Mouse (Mus musculus): Measurements from ENCODE around the gene Eif2s1. TPM values are rescaled to one million over a fixed set of nuclear protein-coding genes. Genes with fewer than 3 reads are reported as not detected.

The Eif2s1 gene
- total and polyA plus RNA-seq, 3 experiments = 124 to 351 (median 196) TPM

- no peak overlapping the region for H3K4me2 ChIP-seq (ENCODE audit: insufficient read depth, low read depth, poor library complexity, severe bottlenecking)
- dilution Hi-C loops (cut with MboI; ENCODE audit: extremely low pct_ligation_motif_present, extremely low pct_unique_long_range_greater_than_20kb, low sequenced_read_pairs) (no loop called here), in situ Hi-C loops (cut with MboI; ENCODE audit: low pct_ligation_motif_present, low pct_unique_long_range_greater_than_20kb, low sequenced_read_pairs) (no loop called here)
- H3K9ac ChIP-seq (ENCODE audit: insufficient read depth, low read depth) = no peak overlapping the region
- no peak for DNase-seq (ENCODE audit: extremely low read depth)
- no peaks in the 10 kb centered on the region for H3K27me3 ChIP-seq (replicated peaks)
- TF ChIP-seq MAX (IDR thresholded peaks at IDR 0.05; ENCODE audit: low read length) (no peak), SMC3 (IDR thresholded peaks at IDR 0.05; ENCODE audit: low read depth, low read length) (no peak), CHD1 (IDR thresholded peaks at IDR 0.05; ENCODE audit: low read depth, low read length) (no peak), GABPA (IDR thresholded peaks at IDR 0.05; ENCODE audit: insufficient replicate concordance, low read depth, low read length) (no peak), UBTF (IDR thresholded peaks at IDR 0.05; ENCODE audit: low read depth, low read length) (no peak), PAX5 (IDR thresholded peaks at IDR 0.05; ENCODE audit: low read length) (no peak), RAD21 (IDR thresholded peaks at IDR 0.05; ENCODE audit: low read depth, low read length) (no peak), ELF1 (IDR thresholded peaks at IDR 0.05; ENCODE audit: low read depth, low read length) (no peak), TBP (conservative IDR thresholded peaks at IDR 0.05; ENCODE audit: low read depth, low read length) (no peak), SIN3A (IDR thresholded peaks at IDR 0.05; ENCODE audit: low read length) (no peak), MAZ (IDR thresholded peaks at IDR 0.05; ENCODE audit: low read depth, low read length) (no peak), BHLHE40 (IDR thresholded peaks at IDR 0.05; ENCODE audit: low read depth, low read length) (no peak), USF1 (IDR thresholded peaks at IDR 0.05; ENCODE audit: low read depth, low read length) (no peak), E2F4 (IDR thresholded peaks at IDR 0.05; ENCODE audit: insufficient replicate concordance, low read depth, low read length) (no peak), JUND (conservative IDR thresholded peaks at IDR 0.05; ENCODE audit: low read depth, low read length) (no peak), ETS1 (conservative IDR thresholded peaks at IDR 0.05; ENCODE audit: low read depth, low read length) (no peak)
- no peaks in the 10 kb centered on the region for H3K4me1 ChIP-seq (ENCODE audit: control insufficient read depth in 1 of 2, insufficient read depth in 2 of 2)
- H3K79me2 ChIP-seq (replicated peaks; ENCODE audit: control insufficient read depth, extremely low read depth, insufficient read depth, poor library complexity, severe bottlenecking) = no peaks in the 10 kb centered on the region
- peaks cover 33 to 63% of the 10 kb centered on the region in 2 experiments for H3K36me3 ChIP-seq (replicated peaks in 1 of 2; ENCODE audit: control insufficient read depth in 1 of 2, insufficient read depth in 1 of 2, low read length in 1 of 2)
- no peaks in the 10 kb centered on the region for H3K9me3 ChIP-seq (replicated peaks; ENCODE audit: low read length)
- no peak overlapping the region for H3K27ac ChIP-seq (ENCODE audit: insufficient read depth, low read depth)
- no peak overlapping the region for H3K4me3 ChIP-seq (replicated peaks in 1 of 3; ENCODE audit: low read depth in 2 of 3, low read length in 2 of 3, poor library complexity in 1 of 3)
Measured at GRCm38 (mm10) chr12:78848246-78848645, 13.4 kb upstream of the Eif2s1 start.

GRCm38 (mm10) chr12:78860921-78861495 lies 611 bp upstream of the Eif2s1 start:
- Histone ChIP-seq H3K4me2 (ENCODE audit: insufficient read depth, low read depth, poor library complexity, severe bottlenecking) (peak overlapping the region; percentile 74), H3K79me2 (replicated peaks; ENCODE audit: control insufficient read depth, extremely low read depth, insufficient read depth, poor library complexity, severe bottlenecking) (peaks cover 49% of the 10 kb centered on the region), H3K4me1 (ENCODE audit: control insufficient read depth in 1 of 2, insufficient read depth in 2 of 2) (peaks cover 7 to 44% of the 10 kb centered on the region in 2 experiments; a peak in 3 of 4 replicates), H3K27ac (ENCODE audit: insufficient read depth, low read depth) (no peak overlapping the region), H3K4me3 (replicated peaks in 1 of 3; ENCODE audit: low read depth in 2 of 3, low read length in 2 of 3, poor library complexity in 1 of 3) (peak overlapping the region; percentile 74 to 85 (median 82)), H3K9me3 (replicated peaks; ENCODE audit: low read length) (no peaks in the 10 kb centered on the region), H3K36me3 (replicated peaks in 1 of 2; ENCODE audit: control insufficient read depth in 1 of 2, insufficient read depth in 1 of 2, low read length in 1 of 2) (peaks cover 4 to 32% of the 10 kb centered on the region in 2 experiments), H3K27me3 (replicated peaks) (no peaks in the 10 kb centered on the region), H3K9ac (ENCODE audit: insufficient read depth, low read depth) (peak overlapping the region; percentile 85)
- dilution Hi-C loops (cut with MboI; ENCODE audit: extremely low pct_ligation_motif_present, extremely low pct_unique_long_range_greater_than_20kb, low sequenced_read_pairs) = no loop called here
- in situ Hi-C loops (cut with MboI; ENCODE audit: low pct_ligation_motif_present, low pct_unique_long_range_greater_than_20kb, low sequenced_read_pairs) = loop anchor here (25.0 kb wide), 1 partner anchor 649 kb away; no protein-coding TSS in a partner anchor
- peak; percentile 41 for DNase-seq (ENCODE audit: extremely low read depth)
- TF ChIP-seq POLR2A (IDR thresholded peaks at IDR 0.05; ENCODE audit: low read depth, low read length) (peak; percentile 44), MXI1 (IDR thresholded peaks at IDR 0.05; ENCODE audit: low read depth, low read length) (0 out of 2 replicates have a peak, but pooled peaks have one; percentile 28), SIN3A (IDR thresholded peaks at IDR 0.05; ENCODE audit: low read length) (no peak), ZMIZ1 (IDR thresholded peaks at IDR 0.05; ENCODE audit: low read depth, low read length) (0 out of 2 replicates have a peak, but pooled peaks have one; percentile 40), NELFE (IDR thresholded peaks at IDR 0.05; ENCODE audit: low read depth, low read length) (0 out of 2 replicates have a peak, but pooled peaks have one; percentile 45), MAX (IDR thresholded peaks at IDR 0.05; ENCODE audit: low read length) (peak; percentile 12; the same call in 1 of the 2 replicates), USF1 (IDR thresholded peaks at IDR 0.05; ENCODE audit: low read depth, low read length) (no peak)

All from CH12.LX (cell line).